Mouse (Mus musculus) skeletal muscle tissue, postnatal 0 days (tissue): ENCODE measurements around the gene Abhd4. TPM values are rescaled to one million over a fixed set of nuclear protein-coding genes. Genes with fewer than 3 reads are reported as not detected.

Experiments used
- polyA plus RNA-seq: library from polyadenylated mRNA; unstranded; fragments of >200 nt; fragmentation: Nextera tagmentation; extraction: Ambion mirVana; gene quantifications from 2 replicates; pipeline ENCODE4 v1.2.1, GENCODE M21; 2015

The Abhd4 gene
- 35.1 and 36.2 TPM in 2 replicates for polyA plus RNA-seq

GRCm38 (mm10) chr14:54253741-54254291 lies at the start of gene Abhd4, which contains the start of gene Dad1:
Gene Abhd4 (plus strand): TSS chr14:54254188.
Gene Dad1 (minus strand): TSS chr14:54254104.

GRCm38 (mm10) chr14:54284839-54285238 lies 30.9 kb downstream of the Abhd4 start, which contains the start of gene Olfr49:
Gene Olfr49 (minus strand): TSS chr14:54284939.

Other genes starting within 250 kb of the Abhd4 start
- 197 and 214 TPM in 2 replicates for gene Dad1, start 84 bp upstream of the Abhd4 start, polyA plus RNA-seq
- gene Olfr49, start 30.8 kb downstream of the Abhd4 start, polyA plus RNA-seq, result not detected in 2 replicates
- 48.0 and 52.8 TPM in 2 replicates for gene Oxa1l, start 106.6 kb downstream of the Abhd4 start, polyA plus RNA-seq
- gene Slc7a7, start 163.6 kb downstream of the Abhd4 start, polyA plus RNA-seq, result 3.3 and 4.1 TPM in 2 replicates
- 232 TPM in 2 replicates for gene Mrpl52, start 172.7 kb downstream of the Abhd4 start, polyA plus RNA-seq
- gene Mmp14, start 177.4 kb downstream of the Abhd4 start, polyA plus RNA-seq, result 77.2 and 88.0 TPM in 2 replicates
- gene Lrp10, start 209.9 kb downstream of the Abhd4 start, polyA plus RNA-seq, result 30.6 and 32.8 TPM in 2 replicates
- gene Rem2, start 221.9 kb downstream of the Abhd4 start, polyA plus RNA-seq, result 0.10 and 0.13 TPM in 2 replicates